Mouse (Mus musculus) erythroblast, embryonic 14.5 days (primary cell): ENCODE measurements around the gene Twistnb. TPM values are rescaled to one million over a fixed set of nuclear protein-coding genes. Genes with fewer than 3 reads are reported as not detected.

Experiments
- H3K27me3 ChIP-seq: 2 replicates; pipeline ENCODE4 v1.6.1; 2012; ENCODE audit warnings: inconsistent platforms; ENCODE audit not compliant: control insufficient read depth
- H3K36me3 ChIP-seq: 2 replicates; pipeline ENCODE4 v1.6.1; 2012; ENCODE audit warnings: mild to moderate bottlenecking, inconsistent platforms; ENCODE audit not compliant: control insufficient read depth
- H3K4me1 ChIP-seq: 2 replicates; pipeline ENCODE4 v1.6.1; 2012; ENCODE audit warnings: inconsistent platforms; ENCODE audit not compliant: control insufficient read depth
- H3K4me3 ChIP-seq: replicated peaks from 2 replicates; pipeline ENCODE3; 2012; ENCODE audit warnings: moderate library complexity, mild to moderate bottlenecking, inconsistent platforms
- H3K9me3 ChIP-seq: 2 replicates; pipeline ENCODE4 v1.6.1; 2012; ENCODE audit warnings: low read length, inconsistent platforms, mixed read lengths; ENCODE audit not compliant: control insufficient read depth
- GATA1 ChIP-seq: IDR thresholded peaks from 2 replicates; pipeline ENCODE4 v1.6.1; 2012; ENCODE audit warnings: low read length, inconsistent platforms, mixed read lengths
- TAL1 ChIP-seq: IDR thresholded peaks from 3 replicates; pipeline ENCODE4 v1.6.1; 2012; ENCODE audit warnings: low read length, inconsistent platforms, mixed read lengths
- polyA plus RNA-seq: library from polyadenylated mRNA; stranded (reverse); fragments of >175 nt; gene quantifications from 2 replicates; pipeline ENCODE4 v1.2.3, GENCODE M21; 2012

Twistnb gene
- 0.54 and 1.5 TPM in 2 replicates for polyA plus RNA-seq

DNA sequence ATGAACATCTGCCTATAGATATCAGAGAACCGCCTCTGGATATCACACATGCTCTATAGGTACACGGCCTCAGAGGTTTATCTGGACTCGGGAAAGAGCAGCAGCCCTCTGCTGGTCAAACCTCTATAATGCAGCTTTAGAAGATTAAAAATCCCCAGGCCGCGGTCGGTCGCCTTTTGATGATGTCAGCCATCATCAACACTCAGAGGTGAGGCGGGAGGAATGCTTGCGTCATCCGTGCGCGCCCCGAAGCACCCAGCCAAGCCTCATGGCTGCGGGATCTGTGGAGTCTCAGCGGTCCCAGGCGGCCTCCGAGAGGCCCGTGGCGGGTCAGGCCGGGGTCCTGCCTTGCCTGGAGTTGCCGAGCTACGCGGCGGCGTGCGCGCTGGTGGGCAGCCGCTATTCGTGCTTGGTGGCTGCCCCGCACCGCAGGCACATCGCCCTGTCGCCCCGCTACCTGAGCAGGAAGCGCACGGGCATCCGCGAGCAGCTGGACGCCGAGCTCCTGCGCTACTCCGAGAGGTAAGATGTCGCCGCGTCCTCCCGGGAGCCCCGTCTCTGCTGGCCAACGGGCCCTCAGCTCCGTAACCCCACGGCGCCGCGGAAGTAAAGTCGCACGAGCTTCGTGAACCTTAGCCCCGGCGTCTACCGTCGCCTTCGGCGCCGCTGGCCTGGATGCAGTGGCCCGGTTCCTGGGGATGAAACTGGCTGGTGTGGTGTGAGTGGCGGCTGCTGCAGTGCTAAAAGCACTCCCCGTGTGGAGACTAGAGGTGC, at the start of gene Twistnb:
Twistnb (plus strand) TSS at position 249 of the 774 bp plus-strand sequence.
- Histone ChIP-seq H3K9me3 (no peaks in the 10 kb centered on the region), H3K36me3 (peaks cover 9% of the 10 kb centered on the region), H3K27me3 (peaks cover under 1% of the 10 kb centered on the region; the same call in 1 of the 2 replicates), H3K4me3 (peak within 1 kb of the TSS; percentile 89), H3K4me1 (peaks cover 17% of the 10 kb centered on the region)
- TF ChIP-seq TAL1, result no peak
- no peak for TF ChIP-seq GATA1

DNA sequence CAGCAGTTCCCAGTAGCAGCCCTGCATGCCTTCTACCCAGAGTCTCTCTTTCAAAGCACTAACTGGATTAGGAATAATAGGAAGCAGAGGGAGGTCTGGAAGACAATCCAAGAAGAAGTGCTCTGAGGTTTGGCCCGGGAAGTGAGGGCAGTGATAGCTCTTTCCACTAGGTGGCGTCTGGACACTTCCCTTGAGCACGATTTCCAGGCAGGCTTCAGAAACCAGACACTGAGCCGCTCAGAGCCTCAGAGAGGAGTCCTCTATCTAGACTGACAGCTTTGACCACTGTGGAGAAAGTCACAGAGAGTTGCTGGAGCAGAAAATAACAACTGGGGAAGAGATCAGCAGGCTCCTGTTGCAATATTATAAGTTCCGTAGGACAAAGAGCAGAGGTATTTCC, 40.6 kb upstream of the Twistnb start:
- TF ChIP-seq GATA1 (no peak), TAL1 (no peak)
- H3K27me3 ChIP-seq, result peaks cover 4% of the 10 kb centered on the region
- no peak overlapping the region for H3K4me3 ChIP-seq
- H3K4me1 ChIP-seq, result no peaks in the 10 kb centered on the region
- no peaks in the 10 kb centered on the region for H3K36me3 ChIP-seq
- H3K9me3 ChIP-seq, result no peaks in the 10 kb centered on the region

DNA sequence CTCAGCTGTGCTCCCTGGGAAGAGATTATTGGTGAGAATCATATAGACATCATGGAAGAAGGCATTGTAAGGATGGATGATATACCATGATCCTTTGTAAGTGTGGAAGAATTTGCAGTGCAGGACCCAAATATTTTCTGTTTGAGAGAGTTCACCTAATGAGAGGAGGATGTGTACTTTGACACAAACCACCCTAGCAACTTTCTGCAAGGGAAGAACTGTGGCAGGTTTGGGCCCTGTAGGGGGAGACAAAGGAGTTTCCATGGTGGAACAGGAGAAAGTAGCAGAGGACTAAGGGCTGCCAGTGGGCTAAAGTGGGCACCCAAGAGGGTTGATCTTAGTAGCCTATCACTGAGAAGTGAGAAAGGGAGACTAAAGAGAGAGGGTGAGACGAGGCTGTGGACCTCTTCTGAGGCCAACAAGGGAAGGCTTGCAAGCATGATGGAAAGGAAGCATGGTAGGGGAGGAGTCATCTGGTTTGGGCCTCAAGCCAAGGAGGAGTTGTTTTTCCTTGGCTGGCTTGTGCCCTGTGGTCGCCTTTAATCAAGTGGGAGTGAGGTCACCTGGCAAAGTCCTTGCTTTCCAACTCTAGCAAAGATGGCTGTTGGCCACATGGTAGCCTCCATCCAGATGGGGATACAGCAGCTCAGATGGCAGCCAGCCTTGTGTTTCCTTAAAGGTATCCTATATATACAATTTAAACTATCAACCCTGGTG, 38.4 kb upstream of the Twistnb start:
- no peak for TF ChIP-seq TAL1
- TF ChIP-seq GATA1, result no peak
- H3K36me3 ChIP-seq, result no peaks in the 10 kb centered on the region
- no peak overlapping the region for H3K4me3 ChIP-seq
- peaks cover 5% of the 10 kb centered on the region for H3K4me1 ChIP-seq
- H3K27me3 ChIP-seq, result peaks cover 12% of the 10 kb centered on the region
- H3K9me3 ChIP-seq, result no peaks in the 10 kb centered on the region

DNA sequence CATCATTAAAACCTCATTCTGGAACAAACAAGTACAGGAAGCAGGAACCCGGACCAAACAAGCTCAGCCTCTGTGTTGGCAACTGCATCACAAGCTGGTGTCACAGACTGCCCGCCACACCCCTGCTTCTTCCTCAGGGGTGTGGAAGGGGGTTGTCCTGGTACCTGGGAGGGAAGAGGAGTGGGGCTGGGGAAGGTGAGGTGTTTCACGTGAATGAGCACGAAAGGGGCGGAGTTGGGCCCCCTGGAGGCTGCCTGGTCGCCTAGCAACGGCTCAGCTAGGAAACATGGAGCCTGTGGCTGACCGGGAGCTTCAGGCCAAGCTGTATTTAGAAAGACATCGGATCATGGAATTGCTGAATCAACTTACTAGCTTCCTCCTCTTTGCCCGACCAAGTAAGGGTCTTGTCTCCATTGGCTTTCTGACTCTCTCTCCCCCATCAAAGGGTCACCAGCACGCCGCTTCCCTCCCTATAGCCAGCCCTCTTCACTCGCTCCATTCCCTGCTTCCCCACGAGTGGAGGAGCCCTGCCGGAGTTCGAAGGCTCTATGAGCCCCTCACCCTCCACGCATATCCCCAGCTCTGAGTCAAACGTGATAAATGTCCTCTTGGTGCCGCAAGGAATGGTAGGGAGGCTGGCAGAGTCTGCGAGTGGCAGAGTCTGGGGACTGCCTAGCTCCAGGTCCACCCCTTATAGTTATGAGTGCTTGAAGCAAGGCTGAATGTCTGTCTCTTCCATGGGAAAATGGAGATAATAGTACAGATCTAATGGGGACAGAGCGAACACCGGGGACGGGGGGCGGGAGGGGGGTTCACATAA, 34.4 kb upstream of the Twistnb start, which contains the start of gene Efcab10:
Efcab10 (plus strand) TSS at position 51 of the 820 bp plus-strand sequence.
- TF ChIP-seq TAL1 (no peak), GATA1 (no peak)
- peaks cover 8% of the 10 kb centered on the region for H3K27me3 ChIP-seq
- H3K4me3 ChIP-seq, result no peak within 1 kb of the TSS
- H3K9me3 ChIP-seq, result no peaks in the 10 kb centered on the region
- H3K36me3 ChIP-seq, result no peaks in the 10 kb centered on the region
- H3K4me1 ChIP-seq, result peaks cover 5% of the 10 kb centered on the region

DNA sequence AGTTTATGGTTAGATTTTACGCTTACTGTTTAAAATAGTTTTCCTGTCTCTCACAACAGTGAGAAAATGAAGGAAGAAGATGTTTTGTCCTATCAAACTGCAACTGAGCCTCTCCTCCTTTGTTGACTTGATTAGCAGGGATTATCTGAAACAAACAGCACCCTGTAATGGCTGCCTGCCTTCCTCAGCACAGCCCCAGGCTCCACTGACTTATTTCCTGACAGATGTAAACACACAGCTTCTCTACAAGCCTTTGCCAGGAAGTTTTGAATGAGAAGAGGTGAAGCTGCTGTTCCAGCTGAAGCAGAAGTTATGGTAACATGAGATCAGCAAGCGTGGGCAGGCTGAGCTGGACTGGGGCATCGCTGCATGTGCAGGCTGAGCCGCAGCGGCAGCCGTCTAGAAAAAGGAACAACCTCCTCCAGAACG, 26.2 kb upstream of the Twistnb start:
- H3K36me3 ChIP-seq, result no peaks in the 10 kb centered on the region
- no peaks in the 10 kb centered on the region for H3K9me3 ChIP-seq
- no peak for TF ChIP-seq TAL1
- TF ChIP-seq GATA1, result no peak
- no peak overlapping the region for H3K4me3 ChIP-seq
- no peaks in the 10 kb centered on the region for H3K27me3 ChIP-seq
- H3K4me1 ChIP-seq, result peaks cover 4% of the 10 kb centered on the region

DNA sequence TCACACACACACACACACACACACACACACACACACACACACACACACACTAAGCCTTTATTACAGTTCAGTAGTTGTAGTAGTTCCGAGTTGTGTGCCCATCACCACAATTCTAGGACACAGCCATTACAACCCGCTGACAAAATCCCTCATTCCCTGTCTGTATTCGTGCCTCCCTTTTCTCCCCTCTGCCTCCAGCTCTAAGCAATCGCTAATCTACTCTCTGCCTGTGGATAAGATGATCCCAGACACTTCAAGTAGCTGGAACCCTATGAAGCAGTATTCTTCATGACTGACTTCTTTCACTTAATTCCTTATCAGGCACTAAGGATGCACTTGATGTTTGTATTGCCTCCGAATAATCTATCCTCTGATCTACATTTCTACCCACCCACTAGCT, 24.4 kb upstream of the Twistnb start:
- no peak for TF ChIP-seq GATA1
- Histone ChIP-seq H3K4me1 (peaks cover 4% of the 10 kb centered on the region), H3K9me3 (no peaks in the 10 kb centered on the region)

DNA sequence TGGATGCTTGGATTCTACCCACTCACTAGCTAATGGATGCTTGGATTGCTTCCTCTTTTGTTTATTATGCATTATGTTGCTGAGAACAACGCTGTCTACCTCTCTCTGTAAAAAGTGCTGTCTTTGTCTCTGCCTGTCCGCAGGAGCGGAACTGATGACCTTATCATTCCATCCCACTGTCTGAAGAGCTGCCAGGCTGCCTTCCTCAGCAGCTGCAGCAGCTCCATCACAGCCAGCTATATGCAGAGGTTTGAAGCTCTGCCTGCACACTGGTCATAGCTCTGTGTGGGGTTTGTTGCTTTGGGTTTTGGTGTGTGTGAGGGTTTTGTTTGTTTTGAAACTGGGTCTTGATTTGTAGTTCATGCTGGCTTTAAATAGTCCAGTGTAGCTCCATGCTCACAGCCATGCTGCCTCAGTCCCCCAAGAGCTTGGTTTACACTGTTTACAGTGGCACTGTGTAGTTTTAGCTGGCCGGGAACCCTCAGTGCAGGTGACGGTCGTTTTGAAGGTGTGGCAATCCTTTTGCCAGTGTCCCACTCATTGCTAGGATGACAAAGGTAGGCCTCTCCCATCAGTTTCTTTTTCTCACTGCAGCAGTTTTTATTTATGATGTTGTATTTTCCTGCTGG, 23.9 kb upstream of the Twistnb start:
- TF ChIP-seq TAL1 (no peak), GATA1 (no peak)
- Histone ChIP-seq H3K36me3 (no peaks in the 10 kb centered on the region), H3K27me3 (no peaks in the 10 kb centered on the region), H3K9me3 (no peaks in the 10 kb centered on the region), H3K4me1 (peaks cover 4% of the 10 kb centered on the region), H3K4me3 (no peak overlapping the region)

More for the DNA sequence above, 24.4 kb upstream of the Twistnb start:
- Histone ChIP-seq H3K4me3 (no peak overlapping the region), H3K36me3 (no peaks in the 10 kb centered on the region), H3K27me3 (no peaks in the 10 kb centered on the region)

DNA sequence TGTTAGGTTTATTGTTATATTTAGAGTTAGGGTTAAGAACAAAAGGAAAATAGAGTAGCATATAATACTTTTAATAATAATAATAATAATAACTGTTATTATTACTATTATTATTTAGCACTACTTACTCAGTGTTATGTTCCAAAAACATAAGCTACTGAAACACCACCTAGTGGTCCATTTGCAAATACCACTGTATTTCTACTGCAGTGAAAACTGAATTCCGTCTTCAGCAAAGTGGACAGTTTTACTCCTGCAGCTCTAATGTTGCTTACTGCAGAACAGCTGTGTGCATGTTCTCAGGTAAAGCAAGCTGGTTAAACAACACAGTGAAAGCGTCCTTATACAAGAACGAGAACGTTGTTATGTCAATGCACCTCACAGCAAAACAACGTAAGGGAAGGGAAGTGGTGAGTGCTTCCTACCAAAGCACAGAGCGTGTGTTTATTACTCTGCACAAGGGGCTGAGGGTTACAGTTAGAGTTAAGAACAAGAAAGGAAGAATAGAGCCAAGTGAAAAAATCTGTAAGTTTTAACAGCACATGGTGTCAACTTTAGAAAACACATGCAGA, 17.8 kb upstream of the Twistnb start:
- no peak overlapping the region for H3K4me3 ChIP-seq
- no peaks in the 10 kb centered on the region for H3K9me3 ChIP-seq
- TF ChIP-seq GATA1 (no peak), TAL1 (no peak)

More for the DNA sequence above, 17.8 kb upstream of the Twistnb start:
- no peaks in the 10 kb centered on the region; the same call in 1 of the 2 replicates for H3K27me3 ChIP-seq
- H3K4me1 ChIP-seq, result no peaks in the 10 kb centered on the region
- H3K36me3 ChIP-seq, result no peaks in the 10 kb centered on the region
